Mouse (Mus musculus): ENCODE data around the gene Edf1. TPM values are rescaled to one million over a fixed set of nuclear protein-coding genes. Genes with fewer than 3 reads are reported as not detected.
"Not testable (repeated sequence)": the region's sequence is repeated elsewhere in the genome, so short reads cannot be mapped to it uniquely, and the experiment has no call there.

Edf1 gene
- total RNA-seq (2021) = 100 to 1,000 TPM; 200 to 212 TPM

DNA sequence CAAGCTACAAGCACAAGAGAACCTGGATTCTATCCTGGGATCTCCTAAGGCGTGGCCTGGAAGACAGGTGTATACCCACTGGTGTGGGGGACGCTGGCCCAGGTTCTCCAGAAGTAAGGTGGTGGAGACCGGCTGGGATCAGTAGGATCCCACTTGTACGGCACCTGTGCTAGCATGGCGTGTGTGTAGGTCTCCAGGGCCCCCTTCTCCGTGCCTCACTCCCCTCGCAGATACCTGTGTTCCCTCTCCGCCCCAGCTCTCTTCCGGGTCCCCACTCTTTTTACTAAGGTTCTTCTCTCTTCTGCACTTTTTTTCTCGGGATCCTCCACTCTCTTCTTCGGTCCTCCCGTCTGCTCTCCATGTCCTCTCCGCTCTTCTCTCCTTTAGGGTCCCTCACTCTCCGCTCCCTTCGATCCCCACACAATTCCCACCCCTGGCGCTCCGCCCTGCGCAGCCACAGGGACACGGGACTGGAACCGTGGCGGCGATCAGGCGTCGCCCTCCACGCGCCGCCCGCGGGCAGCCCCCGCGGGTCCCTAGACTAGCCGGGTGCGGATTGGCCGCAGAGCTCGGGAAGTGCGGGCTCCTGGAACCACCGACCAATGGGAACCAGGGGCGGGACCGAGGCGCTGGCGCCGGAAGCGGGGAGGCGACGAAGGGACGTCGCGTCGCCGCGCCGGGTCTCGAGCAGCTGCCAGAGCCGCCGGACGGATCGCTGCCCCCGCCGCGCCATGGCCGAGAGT lies at the start of gene Edf1:
Gene Edf1 (plus strand): TSS at position 627 of the 743 bp plus-strand sequence.
- peak; percentile 95 to 96 for DNase-seq

DNA sequence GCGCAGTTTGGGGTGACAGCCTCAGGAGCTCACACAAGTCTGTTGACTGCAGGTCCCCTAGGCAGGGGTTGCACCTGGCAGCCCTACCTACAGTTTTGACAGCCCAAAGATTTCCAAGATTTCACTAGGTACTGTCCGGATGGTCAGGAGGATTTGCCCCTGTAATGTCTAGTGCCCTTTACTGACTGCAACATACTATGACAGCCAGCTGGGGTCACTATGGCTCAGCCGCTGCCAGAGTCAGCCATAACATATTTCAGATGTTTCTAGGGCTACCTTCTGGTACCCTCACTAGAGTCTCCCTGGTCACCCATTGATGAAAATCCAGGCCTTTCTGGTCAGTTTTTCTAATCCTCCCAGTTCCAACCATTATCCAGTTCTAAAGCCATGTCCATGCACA lies 47.7 kb upstream of the Edf1 start:
- no peak for DNase-seq

DNA sequence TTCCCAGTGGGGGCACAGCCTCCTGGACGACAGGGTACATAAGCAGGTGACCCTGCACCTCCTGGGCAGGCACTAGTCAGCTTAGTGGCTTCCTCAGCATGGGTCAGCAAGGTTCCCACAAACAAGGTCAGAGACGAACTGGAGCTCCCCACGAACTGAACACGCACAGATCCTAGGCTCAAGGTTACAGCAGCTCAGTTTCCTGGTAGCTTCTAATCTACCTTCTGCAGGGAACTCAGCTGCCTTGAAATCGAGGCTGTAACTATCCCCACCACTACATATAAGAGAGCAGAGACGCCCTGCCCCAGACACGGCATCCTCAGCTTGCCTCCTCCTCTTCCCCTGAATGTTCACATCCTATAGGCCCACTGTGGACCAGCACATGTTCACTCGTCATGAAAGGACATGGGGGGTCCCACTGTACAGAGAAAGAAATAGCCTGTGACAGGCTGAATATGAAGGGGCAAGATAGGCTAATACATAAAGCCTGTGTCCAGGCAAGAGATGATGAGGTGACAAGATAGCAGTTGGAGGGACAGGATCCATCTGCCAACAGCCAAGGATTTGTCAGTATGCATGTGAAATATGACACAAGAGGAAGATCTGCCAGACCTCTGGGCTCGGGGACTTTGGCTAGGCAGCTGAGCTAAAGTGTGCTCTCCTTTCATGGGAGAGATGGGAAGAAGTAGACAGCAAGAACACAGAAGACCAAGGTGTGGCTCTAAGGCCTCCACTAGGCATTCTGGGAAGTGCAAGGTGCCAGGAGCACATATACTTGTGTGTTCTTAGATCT lies 30.9 kb upstream of the Edf1 start:
- DNase-seq = no peak

DNA sequence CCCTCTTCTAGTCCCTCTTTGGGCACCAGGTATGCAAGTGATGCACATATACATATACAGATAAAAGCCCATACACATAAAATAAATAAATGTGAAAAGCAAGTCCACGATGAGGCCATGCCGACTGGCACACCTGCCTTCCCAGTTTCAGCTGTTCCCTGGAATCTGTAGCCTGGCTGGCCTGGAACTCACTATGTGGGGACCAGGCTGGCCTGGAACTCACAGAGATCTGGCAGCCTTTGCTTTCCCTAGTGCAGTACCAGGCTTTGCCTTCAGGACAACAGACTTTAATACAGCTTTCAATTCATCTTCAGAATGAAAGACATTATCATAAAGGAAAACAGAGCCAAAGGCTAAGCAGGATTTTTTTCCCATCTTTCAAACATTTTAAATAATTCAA lies 23.9 kb upstream of the Edf1 start:
- no peak for DNase-seq

DNA sequence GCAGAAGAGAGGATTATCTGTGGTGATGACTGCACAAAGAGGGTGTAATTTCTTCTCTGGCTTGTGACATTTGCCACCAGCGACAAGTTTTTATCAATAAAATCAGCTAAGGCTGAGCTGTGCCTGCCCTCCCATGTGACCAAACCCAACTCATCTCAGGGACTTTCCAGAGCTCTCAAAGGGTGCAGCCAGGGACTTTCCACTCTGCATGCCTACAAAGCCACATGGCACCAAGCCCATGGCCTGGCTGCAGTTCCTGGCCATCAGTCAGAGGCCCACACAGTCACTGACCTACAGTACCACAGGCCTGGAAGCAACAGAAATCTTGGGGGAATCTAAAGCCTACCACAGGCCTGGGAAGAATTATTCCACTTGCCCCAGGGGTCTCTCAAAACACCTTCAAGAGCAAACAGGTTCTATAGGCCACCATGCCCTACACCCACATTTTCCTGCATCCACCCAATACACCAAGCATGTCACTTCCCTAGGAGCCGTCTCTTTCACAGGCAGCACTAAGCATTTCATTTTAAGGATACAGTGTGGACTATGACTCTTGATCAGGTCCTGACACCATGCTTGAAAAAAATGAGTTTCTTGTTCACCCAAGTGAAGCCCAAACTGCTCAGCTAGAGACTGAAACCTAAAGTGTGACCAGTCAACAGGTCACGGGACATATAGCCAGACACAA lies 23.3 kb upstream of the Edf1 start:
- DNase-seq = peak in 1 of 2 experiments; percentile 37

DNA sequence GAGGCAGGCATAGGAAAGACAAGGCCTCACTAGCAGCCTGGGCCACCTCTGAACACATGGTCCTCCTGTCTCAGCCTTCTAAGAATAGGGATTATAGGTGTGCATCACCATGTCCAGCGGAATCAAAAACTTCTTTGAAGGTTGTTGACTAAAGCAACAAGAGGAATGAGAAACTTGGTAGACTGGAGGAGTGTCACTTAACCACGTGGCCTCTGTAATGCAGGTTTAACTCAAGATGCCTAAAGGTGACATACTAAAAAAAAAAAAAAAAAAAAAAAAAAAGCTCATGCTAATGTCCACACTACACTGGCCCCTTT lies 22.8 kb upstream of the Edf1 start:
- DNase-seq = no peak

DNA sequence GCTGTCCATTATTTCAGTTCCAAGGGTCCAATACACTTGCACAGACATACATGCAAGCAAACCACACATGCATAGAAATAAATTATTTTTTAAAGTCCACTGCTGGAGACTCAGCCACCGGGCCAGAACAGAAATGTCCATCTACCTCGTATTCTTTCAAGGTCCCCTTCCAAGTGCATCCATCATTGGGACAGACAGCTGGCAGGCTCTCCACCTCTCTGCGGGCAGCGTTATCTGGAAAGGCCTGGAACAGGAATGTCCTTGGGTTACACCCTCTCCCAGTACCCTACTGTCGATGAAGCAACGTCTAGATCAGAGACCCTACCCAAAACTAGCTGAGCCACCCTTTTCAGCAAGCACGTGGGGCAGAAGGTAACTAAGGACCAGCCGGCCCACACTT lies 21.1 kb upstream of the Edf1 start:
- DNase-seq = no peak

DNA sequence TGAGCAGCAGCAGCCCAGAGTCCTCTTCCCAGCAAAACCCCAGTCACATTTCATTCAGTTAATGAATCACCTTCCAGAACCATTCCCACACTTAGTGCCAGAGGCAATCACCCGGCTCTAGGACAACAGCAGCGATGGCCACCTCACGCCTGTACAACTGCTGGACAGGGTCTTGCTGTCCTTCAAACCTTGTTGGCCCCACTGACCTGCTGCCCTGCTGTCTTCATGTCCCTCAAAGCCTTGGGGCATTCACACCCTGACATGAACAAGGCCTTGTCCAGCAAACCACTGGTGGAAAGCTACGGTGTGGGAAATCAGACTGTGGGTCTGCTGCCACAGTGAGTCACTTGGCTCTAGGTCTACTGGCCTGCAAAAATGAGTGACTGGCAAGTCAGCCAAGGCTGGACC lies 17.1 kb upstream of the Edf1 start:
- DNase-seq = no peak

DNA sequence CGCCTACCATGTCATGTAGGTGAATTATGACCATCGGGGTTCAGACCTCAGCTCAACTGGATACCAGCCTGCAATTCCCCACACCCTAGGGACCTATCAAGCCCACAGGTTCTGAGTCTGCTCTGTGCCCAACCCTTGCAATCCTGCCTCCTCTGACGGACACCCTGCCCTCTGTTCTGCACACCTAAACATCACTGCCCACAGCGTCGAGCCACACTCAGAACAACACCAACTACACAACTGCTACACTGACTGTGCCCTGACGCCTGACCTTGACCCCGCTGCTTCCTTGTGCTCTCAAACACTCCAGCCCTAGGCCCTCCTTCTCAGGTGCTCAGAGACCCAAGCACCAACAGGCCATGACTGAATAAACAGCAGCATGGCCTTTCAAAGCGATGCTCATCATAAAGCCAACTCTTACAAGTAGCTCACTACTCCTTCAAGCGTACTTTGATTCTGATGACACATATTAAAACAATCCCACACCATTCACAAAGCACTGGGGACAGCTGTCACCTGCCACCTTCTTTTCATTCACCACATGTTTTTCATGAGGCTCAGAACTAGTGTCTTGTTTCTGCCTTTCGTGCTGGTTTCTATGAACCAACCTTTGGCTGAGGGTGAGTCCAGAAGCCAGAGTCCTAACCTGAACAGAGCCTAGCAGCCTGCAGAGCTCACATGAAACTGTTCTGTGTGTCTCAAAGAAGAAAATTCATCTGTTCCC lies 15.8 kb upstream of the Edf1 start:
- no peak for DNase-seq

DNA sequence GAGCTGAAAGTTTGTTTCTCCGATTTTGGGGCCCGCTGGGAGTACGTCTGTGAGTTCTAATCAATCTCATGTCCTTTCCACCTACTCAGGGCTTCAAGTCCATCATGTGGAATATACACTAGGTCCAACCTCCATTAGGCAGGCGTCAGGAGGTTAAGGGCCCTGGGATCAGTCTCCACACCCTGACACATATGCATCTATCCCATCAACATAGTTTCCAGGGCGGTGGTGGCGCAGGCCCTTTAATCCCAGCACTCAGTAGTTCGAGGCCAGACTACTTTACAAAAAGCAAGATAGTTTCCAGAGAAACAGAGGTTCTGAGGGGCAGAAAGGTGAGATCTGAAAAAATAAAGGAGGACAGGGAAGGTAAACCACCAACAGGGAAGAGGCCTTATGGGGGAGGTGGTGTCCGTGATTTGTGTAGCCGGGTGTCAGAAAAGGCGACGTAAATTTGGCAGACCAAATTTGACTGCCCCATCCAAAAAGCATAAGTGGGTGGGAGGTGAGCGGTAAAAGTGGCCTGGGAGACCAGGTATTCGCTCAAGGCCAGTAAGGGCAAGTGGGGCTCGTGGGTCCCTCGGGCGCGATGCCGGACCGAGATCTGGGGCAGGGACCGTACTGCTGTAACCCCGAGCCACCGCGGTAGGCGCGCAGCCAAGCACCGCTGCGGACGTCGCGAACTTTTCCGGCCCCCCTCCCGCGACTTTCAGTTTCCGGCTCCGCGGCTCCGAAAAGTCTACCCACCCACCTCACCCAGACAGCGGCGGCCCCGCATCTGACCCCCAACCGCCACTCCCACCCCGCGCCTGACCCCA lies 11.4 kb upstream of the Edf1 start:
- no peak for DNase-seq

DNA sequence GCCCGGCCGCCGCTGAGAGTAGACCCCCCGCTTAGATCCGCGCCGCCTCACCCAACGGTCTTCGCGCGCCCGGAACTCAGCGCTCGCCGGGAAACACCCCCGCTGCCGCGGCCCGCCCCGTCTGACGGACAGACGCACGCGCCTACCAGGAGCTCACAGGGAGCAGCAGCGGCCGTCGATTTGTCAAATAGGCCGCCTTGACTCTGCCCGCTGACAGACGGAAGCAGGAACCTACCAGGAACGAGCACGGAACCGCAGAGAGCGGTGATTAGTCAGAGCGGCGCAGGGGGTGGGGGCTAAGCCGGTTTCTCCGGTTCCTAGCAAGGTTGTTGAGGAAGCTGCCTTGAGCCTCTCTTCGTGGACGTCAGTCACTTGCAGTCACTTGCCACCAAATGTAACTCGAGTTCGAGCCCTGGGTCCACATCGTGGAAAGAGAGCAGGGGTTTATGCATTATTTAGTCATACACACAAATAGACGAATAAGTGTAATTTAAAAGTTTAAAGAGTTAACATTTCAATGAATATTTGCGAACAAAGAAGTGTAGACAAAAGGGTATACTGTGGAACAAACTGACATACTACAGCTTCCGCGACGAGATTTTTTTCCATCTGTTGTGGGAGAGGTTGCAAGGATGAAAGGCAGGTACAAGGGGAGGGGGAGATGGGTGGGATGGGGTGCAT lies 10.7 kb upstream of the Edf1 start, which contains the start of gene Traf2:
Gene Traf2 (minus strand): TSS at position 130 of the 681 bp plus-strand sequence.
- peak; percentile 98 for DNase-seq

DNA sequence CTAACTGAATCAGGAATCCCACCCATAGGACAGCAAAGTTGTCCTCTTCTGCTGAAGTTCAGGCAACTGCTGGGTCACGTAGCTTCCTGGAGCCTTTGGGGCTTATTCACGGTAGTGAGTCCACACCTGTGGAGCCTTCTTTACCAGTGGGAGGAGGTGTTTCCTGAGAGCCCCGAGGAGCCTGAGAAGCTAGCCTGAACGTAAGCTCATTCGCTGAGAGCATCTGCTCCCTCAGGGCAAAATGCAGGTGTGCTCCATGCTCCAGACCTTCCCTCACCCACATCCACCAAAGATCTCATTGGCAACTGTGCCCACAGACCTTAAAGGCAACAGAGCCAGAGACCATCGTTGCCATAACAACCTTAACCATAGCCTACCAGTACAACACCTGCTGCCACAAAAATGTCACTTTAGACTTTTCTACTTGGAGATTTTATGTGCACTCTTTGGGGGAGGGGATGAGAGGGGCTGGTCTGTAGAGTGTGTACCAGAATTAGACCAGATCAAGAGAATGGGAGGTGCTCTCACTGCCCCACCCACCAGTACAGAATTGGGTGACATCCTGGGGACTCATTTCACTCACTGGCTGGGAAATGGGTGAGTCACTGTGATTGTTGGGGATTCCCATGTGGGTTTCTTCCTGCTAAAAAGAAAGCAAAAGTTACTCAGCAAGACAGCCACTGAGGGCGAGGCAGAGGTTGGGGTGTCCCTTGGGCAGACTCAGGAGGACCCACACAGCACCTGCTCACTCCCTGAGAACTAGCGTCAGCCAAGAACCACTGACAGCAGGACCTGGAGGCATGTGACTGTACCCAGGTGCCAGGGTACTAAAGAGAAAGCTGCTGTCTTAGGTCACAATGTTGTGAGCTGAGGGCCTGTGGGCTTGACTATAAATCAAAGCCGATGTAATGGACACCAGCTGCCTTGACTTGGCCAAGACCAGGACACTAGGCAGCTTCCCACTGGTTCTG lies 8.3 kb upstream of the Edf1 start:
- no peak for DNase-seq

DNA sequence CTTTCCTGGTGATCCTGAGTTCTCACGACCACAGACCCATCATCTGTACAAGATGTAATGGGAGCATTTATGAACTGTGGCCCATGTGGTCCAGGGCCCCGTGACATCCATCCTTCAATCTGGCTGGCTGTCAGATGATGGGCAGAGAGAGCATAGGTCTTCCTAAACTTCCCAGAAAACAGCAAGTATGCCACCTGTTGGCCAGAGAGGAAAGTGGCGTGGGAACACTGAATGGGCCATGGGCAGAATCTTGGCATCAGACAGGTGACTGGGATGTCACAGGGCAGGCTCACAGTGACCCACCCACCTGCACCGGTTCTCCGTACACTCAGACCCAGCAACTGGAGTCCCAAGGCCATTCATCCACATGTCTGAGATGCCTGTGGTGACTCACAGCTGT lies 6.5 kb upstream of the Edf1 start:
- no peak for DNase-seq

DNA sequence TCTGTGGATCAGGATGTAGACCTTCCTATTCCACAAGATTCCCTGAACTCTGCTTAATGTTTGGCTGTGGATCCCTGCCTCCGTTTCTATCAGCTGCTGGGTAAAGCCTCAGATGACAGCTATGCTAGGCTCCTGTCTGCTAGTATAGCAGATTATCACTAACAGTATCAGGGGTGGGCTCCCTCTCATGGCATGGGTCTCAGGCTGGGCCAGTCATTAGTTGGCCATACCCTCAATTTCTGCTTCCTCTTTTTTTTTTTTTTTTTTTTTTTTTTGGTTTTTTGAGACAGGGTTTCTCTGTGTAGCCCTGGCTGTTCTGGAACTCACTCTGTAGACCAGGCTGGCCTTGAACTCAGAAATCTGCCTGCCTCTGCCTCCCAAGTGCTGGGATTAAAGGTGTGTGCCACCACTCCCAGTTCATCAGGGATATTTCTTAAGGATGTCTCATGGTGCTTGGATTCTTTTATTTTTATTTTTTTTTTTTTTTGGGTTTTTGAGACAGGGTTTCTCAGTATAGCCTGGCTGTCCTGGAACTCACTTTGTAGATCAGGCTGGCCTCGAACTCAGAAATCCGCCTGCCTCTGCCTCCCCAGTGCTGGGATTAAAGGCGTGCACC lies 4.4 kb upstream of the Edf1 start:
- not testable (repeated sequence) for DNase-seq

DNA sequence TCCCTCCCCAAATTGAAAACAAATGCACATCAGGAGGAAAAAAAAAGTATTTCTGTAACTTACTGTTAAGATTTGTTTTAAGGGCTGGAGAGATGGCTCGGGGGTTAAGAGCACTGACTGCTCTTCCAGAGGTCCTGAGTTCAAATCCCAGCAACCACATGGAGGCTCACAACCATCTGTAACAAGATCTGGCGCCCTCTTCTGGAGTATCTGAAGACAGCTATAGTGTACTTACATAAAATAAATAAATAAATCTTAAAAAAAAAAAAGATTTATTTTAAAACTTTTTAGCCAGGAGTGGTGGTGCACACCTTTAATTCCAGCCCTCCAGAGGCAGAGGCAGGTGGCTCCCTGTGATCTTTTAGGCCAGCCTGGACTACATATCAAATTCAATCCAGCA lies 2.2 kb upstream of the Edf1 start:
- DNase-seq = not testable (repeated sequence)

DNA sequence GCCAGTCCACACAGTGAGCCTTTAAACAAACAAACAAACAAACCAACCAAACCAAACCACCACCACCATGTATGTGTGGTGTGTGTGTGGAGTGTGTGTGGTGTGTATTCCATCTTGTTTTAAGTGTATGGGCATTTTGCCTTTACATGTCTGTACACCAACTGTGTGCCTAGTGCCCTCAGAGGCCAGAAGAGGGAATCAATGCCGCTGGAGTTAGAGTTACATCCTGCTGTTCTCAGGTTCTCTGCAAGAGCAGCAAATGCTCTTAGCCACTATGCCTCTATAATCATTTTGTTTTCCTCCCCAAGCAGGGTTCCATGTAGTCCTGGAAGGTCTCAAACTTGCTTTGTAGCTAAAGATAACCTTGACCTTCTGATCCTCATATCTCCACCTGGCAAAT lies 1.4 kb upstream of the Edf1 start:
- no peak for DNase-seq

DNA sequence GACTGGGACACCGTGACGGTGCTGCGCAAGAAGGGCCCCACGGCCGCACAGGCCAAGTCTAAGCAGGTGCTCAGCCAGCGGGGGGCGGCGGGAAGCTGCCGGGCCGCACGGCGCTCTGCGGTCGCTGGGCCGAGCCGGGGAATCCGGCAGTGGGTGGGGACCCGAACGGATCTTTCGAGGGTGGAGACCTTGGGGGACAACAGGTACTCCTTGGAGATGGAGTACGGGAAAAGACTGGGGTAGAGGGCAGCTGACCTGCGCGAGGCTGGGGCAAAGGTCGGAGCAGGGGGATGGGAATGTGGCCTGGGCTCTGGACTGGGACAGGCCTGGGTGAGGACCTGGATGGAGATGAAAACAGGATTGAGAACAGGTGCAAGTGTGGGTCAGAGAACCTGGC lies 315 bp downstream of the Edf1 start:
- no peak for DNase-seq

DNA sequence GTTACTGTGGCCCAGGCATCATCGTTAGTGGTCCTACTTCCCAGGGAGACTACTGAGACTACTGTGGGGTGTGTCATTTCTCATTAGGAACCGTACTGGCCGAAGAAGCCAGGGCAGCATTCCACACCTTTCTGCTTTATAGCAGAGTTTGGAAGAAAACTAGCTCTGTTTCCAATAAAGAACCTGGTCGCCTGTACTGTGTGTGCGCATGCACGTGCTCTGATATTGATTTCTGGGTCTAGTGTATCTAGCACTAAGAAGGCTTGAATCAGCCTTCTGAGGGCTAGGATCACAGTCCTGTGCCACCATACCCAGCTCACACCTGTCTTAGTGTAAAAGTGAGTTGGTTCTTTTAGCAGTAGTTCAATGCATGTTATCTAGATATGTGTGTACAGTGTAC lies 1.1 kb downstream of the Edf1 start:
- DNase-seq = no peak

DNA sequence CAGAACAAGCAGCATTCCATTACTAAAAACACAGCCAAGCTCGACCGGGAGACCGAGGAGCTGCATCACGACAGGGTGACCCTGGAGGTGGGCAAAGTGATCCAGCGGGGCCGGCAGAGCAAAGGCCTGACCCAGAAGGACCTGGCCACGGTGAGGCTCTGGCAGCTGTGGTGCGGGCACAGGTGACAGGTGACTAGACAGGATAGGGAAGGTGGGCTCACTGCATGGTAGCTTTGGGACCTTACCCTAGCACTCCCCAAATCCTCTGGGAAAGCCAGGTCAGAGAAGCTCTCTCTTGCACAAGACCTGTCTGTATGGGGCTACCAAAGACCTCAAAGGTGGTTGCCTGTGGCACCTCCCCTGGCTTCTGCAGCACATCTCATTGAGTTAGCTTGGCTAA lies 2.9 kb downstream of the Edf1 start:
- peak in 1 of 2 experiments; percentile 2 for DNase-seq

DNA sequence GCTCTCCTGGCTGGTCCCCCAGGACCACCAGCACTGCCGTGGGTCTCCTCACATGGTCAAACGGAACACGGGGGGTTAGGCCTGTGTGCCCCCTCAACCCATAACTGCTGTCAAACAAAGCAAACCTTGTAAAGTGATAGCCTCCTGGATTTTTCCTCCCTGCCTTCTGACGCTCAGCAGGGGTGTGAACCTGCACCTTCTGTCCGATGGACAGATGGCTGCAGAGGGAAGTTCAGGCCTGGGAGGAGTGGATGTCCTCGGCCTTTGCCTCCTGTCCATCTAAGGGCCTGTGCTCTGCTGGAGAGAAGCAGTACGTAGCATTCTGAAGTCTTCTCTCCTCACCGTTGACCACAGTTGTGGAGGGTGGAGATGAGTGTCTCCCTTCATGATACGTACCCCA lies 4.3 kb downstream of the Edf1 start:
- DNase-seq = no peak

All from layer of hippocampus, postnatal 36 days (tissue).